ENCODE assay signal across 28 mouse cellular contexts in the genomic region with DNA sequence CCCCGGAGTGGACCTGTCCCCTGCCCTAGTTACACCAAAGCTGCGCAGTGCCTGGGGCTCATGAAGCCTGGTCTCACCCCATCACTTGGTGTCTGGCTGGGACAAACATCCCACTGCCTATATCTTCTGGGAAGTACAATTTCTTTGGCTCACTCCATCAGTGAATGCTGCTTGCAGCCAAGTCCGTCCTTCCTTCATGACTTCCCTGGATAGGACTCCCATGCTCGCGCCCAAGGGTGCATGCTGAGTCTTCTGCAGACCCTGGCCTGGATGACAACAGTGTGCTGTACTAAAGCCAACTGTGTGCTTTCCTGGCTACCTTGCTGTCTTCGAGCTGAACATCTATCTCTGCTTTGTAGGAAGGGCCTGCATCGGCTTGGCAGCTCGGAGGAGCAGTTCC. TPM values are rescaled to one million over a fixed set of nuclear protein-coding genes. Genes with fewer than 3 reads are reported as not detected.
A peak's percentile ranks its signal among the peaks of the same experiment; 100 is the strongest.
DNase-seq lines count a peak whose midpoint lies in the region; ATAC-seq and TF ChIP-seq lines count a peak whose summit lies in the region.
"Had no signal": no experiment of that assay in that cellular context is flagged by ENCODE, and none has a peak within 500 bp of the region (broad histone marks: within the 10 kb centered on the region; RNA-seq: fewer than 3 reads in every experiment).

No protein-coding gene starts in this region.

- no peak overlapping the region for H3K4me3 ChIP-seq in heart, embryonic 12.5 days
- no peak overlapping the region for H3K4me3 ChIP-seq in lung, adult 2 months (replicated peaks; ENCODE audit: extremely low read depth, low read depth, low read length)
- H3K4me3 ChIP-seq: embryonic facial prominence, embryonic 12.5 days; embryonic facial prominence, embryonic 15.5 days; heart, embryonic 13.5 days; hindbrain, embryonic 12.5 days; hindbrain, embryonic 15.5 days had no signal

- TF ChIP-seq POLR2A in lung, adult 2 months (IDR thresholded peaks at IDR 0.05; ENCODE audit: borderline replicate concordance, extremely low read depth, low read depth, low read length): no peak

- WGBS in heart, embryonic 12.5 days: 75% methylated on average over 8 of the region's 8 CpGs
- 77% methylated on average over 8 of the region's 8 CpGs for WGBS in lung, adult 2 months

- H3K27me3 ChIP-seq in heart, embryonic 12.5 days (replicated peaks): no peaks in the 10 kb centered on the region
- H3K27me3 ChIP-seq: embryonic facial prominence, embryonic 12.5 days; embryonic facial prominence, embryonic 15.5 days; heart, embryonic 13.5 days; hindbrain, embryonic 12.5 days; hindbrain, embryonic 15.5 days had no signal

- TF ChIP-seq CTCF in lung, adult 2 months (IDR thresholded peaks at IDR 0.05; ENCODE audit: insufficient read depth, low read length): no peak

- peaks cover 10% of the 10 kb centered on the region for H3K4me1 ChIP-seq in heart, embryonic 12.5 days (replicated peaks)
- no peaks in the 10 kb centered on the region for H3K4me1 ChIP-seq in lung, adult 2 months (ENCODE audit: control insufficient read depth, insufficient read depth, low read length)
- H3K4me1 ChIP-seq: embryonic facial prominence, embryonic 12.5 days; embryonic facial prominence, embryonic 15.5 days; hindbrain, embryonic 12.5 days; hindbrain, embryonic 15.5 days had no signal

- no peaks in the 10 kb centered on the region for H3K9me3 ChIP-seq in heart, embryonic 12.5 days (replicated peaks)
- H3K9me3 ChIP-seq: embryonic facial prominence, embryonic 12.5 days; embryonic facial prominence, embryonic 15.5 days; heart, embryonic 13.5 days; hindbrain, embryonic 12.5 days; hindbrain, embryonic 15.5 days had no signal

- H3K9ac ChIP-seq in heart, embryonic 12.5 days: no peak overlapping the region
- H3K9ac ChIP-seq: embryonic facial prominence, embryonic 12.5 days; embryonic facial prominence, embryonic 15.5 days; forebrain, postnatal 0 days; heart, embryonic 13.5 days; hindbrain, embryonic 12.5 days; hindbrain, embryonic 15.5 days had no signal

- no peak overlapping the region for H3K4me2 ChIP-seq in heart, embryonic 12.5 days
- H3K4me2 ChIP-seq: embryonic facial prominence, embryonic 12.5 days; embryonic facial prominence, embryonic 15.5 days; heart, embryonic 13.5 days; hindbrain, embryonic 12.5 days; hindbrain, embryonic 15.5 days had no signal

- intact Hi-C loops in heart, postnatal 14 days (cut with DNase I): loop anchor here (5.0 kb wide), 1 partner anchor 148 kb away; the partner anchor contains the start of gene Endov
- intact Hi-C loops in heart, postnatal 36 days (cut with DNase I): no loop called here

- ATAC-seq in heart, embryonic 12.5 days (ENCODE audit: insufficient number of reproducible peaks, low FRiP score): no peak
- ATAC-seq: CD4-positive, CD25-positive, alpha-beta regulatory T cell, adult 4 months; forebrain, embryonic 14.5 days; forebrain, postnatal 0 days; intestine, postnatal 0 days had no signal

- peaks cover 20% of the 10 kb centered on the region for H3K36me3 ChIP-seq in heart, embryonic 12.5 days
- H3K36me3 ChIP-seq: embryonic facial prominence, embryonic 12.5 days; embryonic facial prominence, embryonic 15.5 days; hindbrain, embryonic 12.5 days; hindbrain, embryonic 15.5 days had no signal

- peak; percentile 28 to 35 for DNase-seq in heart, adult 18-20 months
- peak; percentile 25 for DNase-seq in heart, postnatal 14 days
- DNase-seq in heart, postnatal 36 days: no peak
- peak; percentile 22 for DNase-seq in lung, postnatal 14 days
- no peak for DNase-seq in lung, adult 2 months
- DNase-seq: adrenal gland, adult 2 months; adrenal gland, postnatal 14 days; cerebellum, adult 11 months; cerebellum, adult 2 months; cerebellum, adult 9-11 months; cerebellum, postnatal 25 days; forebrain, postnatal 0 days; gastrocnemius, postnatal 25 days had no signal

- H3K27ac ChIP-seq in heart, embryonic 12.5 days (ENCODE audit: poor library complexity, severe bottlenecking): no peak overlapping the region
- H3K27ac ChIP-seq: embryonic facial prominence, embryonic 12.5 days; embryonic facial prominence, embryonic 15.5 days; heart, embryonic 13.5 days; hindbrain, embryonic 12.5 days; hindbrain, embryonic 15.5 days had no signal

RNA-seq across cellular contexts. Expression of gene Sgsh, which starts 11.2 kb away (rescaled TPM):
- 1 to 10 TPM; 4.8 to 5.6 TPM for total RNA-seq in heart, adult 18-20 months (2021)
- 7.3 and 7.5 TPM in 2 replicates for polyA plus RNA-seq in heart, embryonic 12.5 days (2016; fragmentation: Nextera tagmentation; extraction: Ambion mirVana)
- 1 to 10 TPM; 4.6 to 6.2 TPM for total RNA-seq in heart, postnatal 14 days (2021)
- 1 to 10 TPM; 4.9 to 5.3 TPM for total RNA-seq in heart, postnatal 36 days (2021)
- 63.2 and 66.5 TPM in 2 replicates for polyA plus RNA-seq in lung, adult 2 months (2012; rRNA removed)

RNA-seq across cellular contexts. Expression of gene Slc26a11, which starts 11.2 kb away (rescaled TPM):
- 1 to 10 TPM; 3.1 TPM for total RNA-seq in heart, adult 18-20 months (2021)
- polyA plus RNA-seq in heart, embryonic 12.5 days (2016; fragmentation: Nextera tagmentation; extraction: Ambion mirVana): 9.8 and 10.8 TPM in 2 replicates
- 1 to 10 TPM; 3.1 to 5.0 TPM for total RNA-seq in heart, postnatal 14 days (2021)
- total RNA-seq in heart, postnatal 36 days (2021): 1 to 10 TPM; 3.7 to 4.3 TPM
- 25.7 and 28.0 TPM in 2 replicates for polyA plus RNA-seq in lung, adult 2 months (2012; rRNA removed)
- total RNA-seq: MEL had no signal

RNA-seq across cellular contexts. Expression of gene Card14, which starts 36.6 kb away (rescaled TPM):
- total RNA-seq in heart, adult 18-20 months (2021): not detected
- 0.49 and 0.51 TPM in 2 replicates for polyA plus RNA-seq in heart, embryonic 12.5 days (2016; fragmentation: Nextera tagmentation; extraction: Ambion mirVana)
- under 1 TPM; 0.14 to 0.15 TPM for total RNA-seq in heart, postnatal 14 days (2021)
- total RNA-seq in heart, postnatal 36 days (2021): under 1 TPM; 0.06 to 0.16 TPM
- 0.07 and 0.84 TPM in 2 replicates for polyA plus RNA-seq in lung, adult 2 months (2012; rRNA removed)
- total RNA-seq: common myeloid progenitor, adult 5-6 weeks; granulocyte monocyte progenitor cell, adult 5-6 weeks; hematopoietic stem cell, adult 5-6 weeks; MEL had no signal
- polyA plus RNA-seq: C2C12; CD4-positive, CD25-positive, alpha-beta regulatory T cell, adult 4 months; forebrain, embryonic 11.5 days had no signal

RNA-seq across cellular contexts. Expression of gene Eif4a3, which starts 44.3 kb away (rescaled TPM):
- 10 to 100 TPM; 62.5 to 71.7 TPM for total RNA-seq in heart, adult 18-20 months (2021)
- 270 and 276 TPM in 2 replicates for polyA plus RNA-seq in heart, embryonic 12.5 days (2016; fragmentation: Nextera tagmentation; extraction: Ambion mirVana)
- total RNA-seq in heart, postnatal 14 days (2021): 10 to 100 TPM; 64.9 to 74.5 TPM
- 10 to 100 TPM; 64.4 to 72.8 TPM for total RNA-seq in heart, postnatal 36 days (2021)
- 79.7 and 87.9 TPM in 2 replicates for polyA plus RNA-seq in lung, adult 2 months (2012; rRNA removed)

RNA-seq across cellular contexts. Expression of gene Rnf213, which starts 48.7 kb away (rescaled TPM):
- total RNA-seq in heart, adult 18-20 months (2021): 10 to 100 TPM; 14.6 to 15.2 TPM
- 8.0 and 8.5 TPM in 2 replicates for polyA plus RNA-seq in heart, embryonic 12.5 days (2016; fragmentation: Nextera tagmentation; extraction: Ambion mirVana)
- total RNA-seq in heart, postnatal 14 days (2021): 10 to 100 TPM; 15.4 to 16.8 TPM
- total RNA-seq in heart, postnatal 36 days (2021): 10 to 100 TPM; 15.1 to 20.1 TPM
- polyA plus RNA-seq in lung, adult 2 months (2012; rRNA removed): 19.5 and 24.3 TPM in 2 replicates

Comparison
In these comparisons a context has a peak if more than half of its experiments do, and no peak if none do; other contexts are left out.
1. DNase-seq: peak in heart, adult 18-20 months (2 of 2), heart, postnatal 14 days (2 of 2) and lung, postnatal 14 days (single experiment); none in heart, postnatal 36 days (0 of 2) and lung, adult 2 months (single experiment).